Mouse (Mus musculus) E14TG2a.4 (cell line): Measurements from ENCODE around the gene Lrrc14b.

Experiments
- CTCF ChIP-seq: conservative IDR thresholded peaks from 2 replicates; pipeline ENCODE4 v1.5.1; 2014; ENCODE audit warnings: low read length
- NANOG ChIP-seq: IDR thresholded peaks from 2 replicates; pipeline ENCODE4 v1.6.1; 2014; ENCODE audit warnings: borderline replicate concordance, low read length, mixed read lengths

DNA sequence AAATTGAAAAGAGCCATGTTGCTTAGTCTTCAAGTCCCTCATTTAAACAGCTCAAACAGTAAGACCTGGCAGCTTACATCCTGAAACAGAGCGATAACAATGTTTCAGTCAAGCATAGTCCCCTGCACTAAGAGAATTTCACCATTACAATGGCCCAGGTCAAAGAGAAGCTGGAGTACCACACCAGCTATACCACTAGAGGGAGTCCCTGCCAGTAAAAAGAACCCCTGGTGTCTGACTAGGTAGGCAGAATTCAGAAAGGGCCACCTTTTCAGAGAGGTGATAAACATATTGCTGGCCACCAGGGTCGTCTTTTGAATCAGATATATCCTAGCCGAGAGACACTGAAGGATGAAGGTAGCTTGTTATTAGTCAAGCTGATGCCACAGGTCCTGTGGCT is 22.8 kb downstream of the Lrrc14b start:
- TF ChIP-seq NANOG (no peak), CTCF (peak; percentile 87)
